Mouse (Mus musculus) hindlimb bud, embryonic 11.5 days (tissue): ENCODE results near the gene Tbca.

Experiments
- DNase-seq: peaks from one replicate; pipeline ENCODE4 v3.0.0-alpha.2; 2012; ENCODE audit warnings: low read depth, low spot score; ENCODE audit errors: extremely low spot score

The Tbca gene

GRCm38 (mm10) chr13:94843236-94843635 lies 54.5 kb downstream of the Tbca start:
- no peak for DNase-seq

GRCm38 (mm10) chr13:94847870-94848269 lies 59.2 kb downstream of the Tbca start:
- no peak for DNase-seq

GRCm38 (mm10) chr13:94849351-94849750 lies 60.6 kb downstream of the Tbca start:
- DNase-seq, result no peak

- no peak for DNase-seq
These were observed 69.4 kb downstream of the Tbca start for GRCm38 (mm10) chr13:94858016-94858575.

- no peak for DNase-seq
These were observed 70.5 kb downstream of the Tbca start for GRCm38 (mm10) chr13:94859256-94859655.

GRCm38 (mm10) chr13:94862491-94863230 lies 74.0 kb downstream of the Tbca start:
- DNase-seq, result no peak

- no peak for DNase-seq
These were observed 78.2 kb downstream of the Tbca start for GRCm38 (mm10) chr13:94866906-94867305.

- DNase-seq, result no peak
These were observed 79.1 kb downstream of the Tbca start for GRCm38 (mm10) chr13:94867772-94868171.

- no peak for DNase-seq
These were observed 79.8 kb downstream of the Tbca start for GRCm38 (mm10) chr13:94868478-94868950.

- DNase-seq, result no peak
These were observed 80.8 kb downstream of the Tbca start for GRCm38 (mm10) chr13:94869541-94869940.

GRCm38 (mm10) chr13:94870071-94870460 lies 81.4 kb downstream of the Tbca start:
- DNase-seq, result no peak

- no peak for DNase-seq
These were observed 81.9 kb downstream of the Tbca start for GRCm38 (mm10) chr13:94870461-94871186.

GRCm38 (mm10) chr13:94871806-94872320 lies 83.2 kb downstream of the Tbca start:
- DNase-seq, result no peak

GRCm38 (mm10) chr13:94872439-94872838 lies 83.7 kb downstream of the Tbca start:
- DNase-seq, result no peak

GRCm38 (mm10) chr13:94873111-94874038 lies 84.7 kb downstream of the Tbca start:
- DNase-seq, result no peak

- no peak for DNase-seq
These were observed 85.3 kb downstream of the Tbca start for GRCm38 (mm10) chr13:94874039-94874425.

- DNase-seq, result no peak
These were observed 86.1 kb downstream of the Tbca start for GRCm38 (mm10) chr13:94874656-94875395.

- DNase-seq, result no peak
These were observed 86.7 kb downstream of the Tbca start, which contains the start of gene Otp for GRCm38 (mm10) chr13:94875396-94875880. TSS of gene Otp (plus strand) at chr13:94875602.

- no peak for DNase-seq
These were observed 87.8 kb downstream of the Tbca start for GRCm38 (mm10) chr13:94876286-94877210.
